Mouse (Mus musculus): ENCODE data around the gene Ak8.

DNA sequence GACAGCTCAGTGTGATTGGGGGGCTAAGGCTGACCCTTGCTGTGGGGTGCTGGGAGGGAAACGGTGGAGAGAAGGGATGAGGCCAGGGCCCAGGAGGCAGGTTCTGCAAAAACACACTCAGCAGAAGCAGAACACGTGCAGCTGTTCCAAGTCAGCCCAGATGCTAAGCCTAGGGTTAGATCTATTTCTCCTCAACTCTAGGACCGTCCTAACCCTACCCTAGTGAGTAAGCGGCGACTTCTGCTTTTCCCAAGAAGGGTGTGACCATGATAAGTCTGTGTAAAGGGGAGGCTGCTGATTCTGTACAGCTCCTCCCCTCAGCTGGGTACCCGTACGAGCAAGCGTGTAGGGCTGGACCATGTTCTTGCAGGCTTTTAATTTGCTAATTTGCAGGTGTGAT lies 96.3 kb downstream of the Ak8 start:
- TF ChIP-seq CTCF (IDR thresholded peaks at IDR 0.05) (no peak), POLR2A (IDR thresholded peaks at IDR 0.05; ENCODE audit: insufficient read depth, low read depth, low read length) (no peak)
